Mouse (Mus musculus) adipocyte (in vitro differentiated cells): ENCODE results near the gene Zpbp2.

Experiments used
- DNase-seq: peaks from one replicate; pipeline ENCODE4 v3.0.0-alpha.2; 2016; ENCODE audit warnings: low spot score

Gene Zpbp2

GRCm38 (mm10) chr11:98555124-98555700 is 4.3 kb downstream of the Zpbp2 start:
- peak; percentile 26 for DNase-seq

GRCm38 (mm10) chr11:98560942-98561341 is 10.0 kb downstream of the Zpbp2 start:
- DNase-seq = no peak

- DNase-seq = no peak
These were observed 12.1 kb downstream of the Zpbp2 start for GRCm38 (mm10) chr11:98563025-98563424.

DNA sequence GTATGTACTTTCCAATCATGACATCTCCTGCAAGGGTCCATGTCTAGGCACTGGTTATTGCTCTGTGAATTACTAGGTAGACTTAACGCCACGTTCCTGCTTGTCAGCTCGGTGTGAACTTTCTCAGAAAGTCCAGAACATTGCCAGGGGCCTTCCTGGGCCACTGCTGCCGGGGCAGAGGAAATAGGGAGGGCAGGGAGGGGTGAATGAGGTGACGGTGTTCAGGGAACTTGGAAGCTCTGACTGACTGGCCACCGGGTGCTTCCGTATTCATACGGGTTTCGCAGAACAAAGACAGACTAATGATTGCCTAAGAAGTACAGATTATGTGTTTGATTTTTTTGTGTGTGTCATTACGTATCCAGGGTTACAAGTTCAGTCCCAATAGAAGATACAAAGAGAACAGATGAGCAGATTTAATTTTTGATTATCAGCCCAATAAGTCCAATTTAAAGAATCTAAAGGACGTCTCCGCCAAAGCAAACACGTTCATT is 13.1 kb downstream of the Zpbp2 start:
- DNase-seq = no peak

DNA sequence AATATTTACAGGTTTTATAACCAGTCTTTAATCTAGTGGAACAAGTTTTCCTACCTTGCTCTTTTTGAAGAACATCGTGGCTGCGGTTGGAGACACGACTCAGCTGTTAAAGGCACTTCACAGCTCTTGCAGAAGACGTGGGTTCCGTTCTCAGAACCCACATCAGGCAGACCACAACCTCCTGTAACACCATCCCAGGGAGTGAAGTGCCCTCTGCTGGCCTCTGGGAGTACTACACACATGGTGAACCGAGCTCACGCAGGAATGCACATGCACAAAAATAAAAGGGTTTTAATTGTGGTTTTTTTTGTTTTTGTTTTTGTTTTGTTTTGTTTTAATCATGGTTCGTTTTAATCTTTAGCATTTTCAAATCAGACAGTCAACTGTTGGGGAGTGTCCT is 17.4 kb downstream of the Zpbp2 start:
- DNase-seq = no peak

DNA sequence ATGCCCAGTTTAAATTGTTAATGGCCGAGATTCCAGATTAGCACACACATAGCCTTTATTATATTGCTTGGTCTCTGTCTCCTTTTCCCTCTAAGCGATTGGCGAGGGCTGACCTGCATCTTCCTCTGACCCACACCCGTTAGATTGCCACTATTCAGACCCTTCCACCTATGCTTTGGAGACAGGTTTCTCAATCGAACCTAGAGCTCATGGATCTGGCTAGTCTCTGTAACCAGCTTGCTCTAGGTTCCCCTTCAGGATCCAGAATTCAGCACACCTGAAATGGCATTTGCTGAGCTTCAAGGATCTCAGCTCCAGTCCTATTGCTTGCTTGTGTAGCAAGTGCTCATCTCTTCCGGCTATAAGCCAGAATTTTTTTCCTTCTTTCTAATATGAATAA is 18.6 kb downstream of the Zpbp2 start:
- DNase-seq = no peak

DNA sequence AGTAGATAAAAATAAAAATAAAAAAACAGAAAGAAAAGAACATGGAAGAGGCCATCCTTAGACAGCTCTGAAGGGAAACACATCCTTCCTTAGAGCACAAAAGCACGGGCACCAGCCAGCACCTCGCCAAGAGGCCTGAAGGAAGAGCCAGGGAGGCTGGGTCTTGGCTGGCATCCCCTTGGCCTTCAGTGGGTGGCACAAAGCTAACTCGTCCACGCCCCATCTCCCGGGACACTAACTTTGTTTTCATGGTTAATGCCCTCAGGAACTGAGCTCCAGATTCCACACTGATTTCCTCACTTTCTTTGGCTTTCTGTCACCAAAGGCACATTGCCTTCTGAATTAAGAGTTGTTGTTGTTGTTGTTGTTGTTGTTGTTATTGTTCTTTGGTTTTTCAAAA is 26.9 kb downstream of the Zpbp2 start:
- peak; percentile 90 for DNase-seq

GRCm38 (mm10) chr11:98580301-98581121 is 29.6 kb downstream of the Zpbp2 start:
- DNase-seq = peak; percentile 41

DNA sequence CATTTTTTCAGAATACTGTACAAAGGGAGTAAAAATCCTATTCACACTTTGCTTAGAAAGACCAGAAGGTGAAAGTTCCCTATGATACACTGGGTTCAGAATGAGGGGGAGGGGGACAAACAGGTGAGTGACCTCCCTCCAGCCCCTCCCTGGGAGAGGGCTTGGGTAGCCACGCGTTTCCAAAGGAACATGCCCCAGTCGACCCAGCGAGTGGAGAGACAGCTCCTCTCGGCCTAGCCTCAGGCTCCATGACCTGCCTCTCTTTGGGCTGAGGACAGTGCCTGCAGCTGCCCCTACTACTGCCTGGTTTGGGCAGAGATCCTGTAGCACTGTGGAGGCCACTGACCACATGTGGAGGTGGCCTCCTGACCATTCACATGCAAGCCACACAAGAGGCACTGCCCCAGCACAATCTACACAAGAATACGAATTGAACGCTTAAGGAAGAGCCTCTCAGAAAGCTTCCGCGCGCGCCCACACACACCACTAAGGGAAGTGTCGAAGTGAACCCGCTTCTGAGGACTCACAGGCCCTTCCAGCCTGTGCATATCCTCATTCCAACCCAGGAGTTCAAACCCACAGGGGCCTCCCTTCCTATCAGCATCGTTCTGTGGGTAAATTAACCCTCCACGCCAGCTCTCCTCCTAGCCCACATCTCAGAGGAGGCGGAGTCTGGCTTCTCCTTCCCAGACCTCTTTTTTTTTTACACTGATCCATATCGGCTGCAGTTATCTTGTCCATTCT is 30.6 kb downstream of the Zpbp2 start:
- DNase-seq = no peak

GRCm38 (mm10) chr11:98582030-98582388 is 31.1 kb downstream of the Zpbp2 start:
- DNase-seq = no peak

- DNase-seq = no peak
These were observed 31.8 kb downstream of the Zpbp2 start for GRCm38 (mm10) chr11:98582551-98583264.

DNA sequence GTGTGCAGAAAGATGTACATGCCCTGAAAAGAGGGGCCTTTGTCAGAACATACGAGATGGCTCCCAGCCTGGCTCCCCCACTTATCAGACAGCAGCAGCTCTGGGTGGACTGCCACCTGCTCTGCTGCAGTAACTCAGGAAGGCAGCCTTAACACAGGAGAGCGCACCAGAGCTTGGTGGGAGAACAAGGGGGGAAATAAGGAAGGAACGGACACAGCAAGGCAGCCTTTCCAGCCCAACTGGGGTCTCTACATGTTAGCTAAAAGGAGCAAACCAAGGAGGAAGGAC is 32.3 kb downstream of the Zpbp2 start:
- no peak for DNase-seq

- no peak for DNase-seq
These were observed 32.7 kb downstream of the Zpbp2 start for GRCm38 (mm10) chr11:98583571-98583970.

DNA sequence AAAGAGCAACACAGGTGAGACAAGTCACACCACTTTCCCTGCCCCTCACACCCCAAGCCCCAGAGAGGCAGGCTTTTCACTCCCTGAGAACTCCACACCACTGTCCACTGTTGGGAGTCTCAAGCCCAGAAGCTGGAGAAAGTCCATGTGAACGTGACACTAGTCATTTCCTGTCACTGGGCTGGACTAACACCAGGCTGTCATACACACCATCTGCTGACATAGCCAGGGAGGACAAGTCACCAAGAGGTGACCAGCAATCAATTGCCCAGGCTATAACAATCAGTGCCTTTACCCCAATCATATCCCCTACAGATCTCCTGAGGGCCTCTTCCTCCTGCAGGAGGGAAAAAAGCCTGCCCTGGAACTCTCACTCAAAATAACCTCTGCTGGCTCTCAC is 33.2 kb downstream of the Zpbp2 start:
- DNase-seq = peak; percentile 41

DNA sequence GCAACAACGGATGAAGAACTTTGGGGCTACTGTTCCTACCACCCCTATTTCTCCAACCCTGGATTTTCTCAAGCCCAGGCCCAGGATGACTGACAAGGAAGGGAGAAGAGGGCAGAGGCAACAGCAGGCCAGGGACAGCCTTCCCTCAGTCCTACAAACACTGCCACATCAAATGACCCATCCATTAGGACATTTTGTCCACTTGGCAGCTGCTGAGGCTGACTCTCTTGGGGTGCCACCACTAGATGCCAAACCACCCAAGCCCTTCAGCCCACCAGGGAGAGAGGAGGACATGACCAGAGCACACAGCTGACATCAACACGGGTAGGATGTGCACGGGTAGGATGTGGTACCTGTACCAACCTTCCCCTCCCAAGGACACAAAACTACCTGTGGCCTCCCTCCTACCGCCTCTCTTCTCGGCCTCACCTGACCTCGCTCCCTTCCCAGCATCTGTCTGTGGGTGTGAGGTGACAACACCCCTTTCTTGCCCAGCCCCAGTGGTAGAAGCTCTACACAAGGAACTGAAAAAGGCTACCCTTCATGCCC is 33.8 kb downstream of the Zpbp2 start:
- DNase-seq = peak; percentile 51

GRCm38 (mm10) chr11:98586087-98586891 is 35.4 kb downstream of the Zpbp2 start:
- peak; percentile 91 for DNase-seq

- peak; percentile 98 for DNase-seq
These were observed 36.1 kb downstream of the Zpbp2 start, which contains the start of gene Ormdl3 for GRCm38 (mm10) chr11:98586892-98587563. Ormdl3 (minus strand) TSS chr11:98587368.

GRCm38 (mm10) chr11:98587684-98588546 is 37.0 kb downstream of the Zpbp2 start:
- peak; percentile 84 for DNase-seq

- peak; percentile 61 for DNase-seq
These were observed 38.0 kb downstream of the Zpbp2 start for GRCm38 (mm10) chr11:98588833-98589281.

GRCm38 (mm10) chr11:98589306-98589705 is 38.4 kb downstream of the Zpbp2 start:
- DNase-seq = no peak
